Mouse (Mus musculus): ENCODE measurements at regions not wholly inside any gene's neighbourhood (a gene's known extent, or its start where the extent isn't known, plus 50 kb on each side); places are given as distances from the start of the nearest gene placed in this dataset.

DNA sequence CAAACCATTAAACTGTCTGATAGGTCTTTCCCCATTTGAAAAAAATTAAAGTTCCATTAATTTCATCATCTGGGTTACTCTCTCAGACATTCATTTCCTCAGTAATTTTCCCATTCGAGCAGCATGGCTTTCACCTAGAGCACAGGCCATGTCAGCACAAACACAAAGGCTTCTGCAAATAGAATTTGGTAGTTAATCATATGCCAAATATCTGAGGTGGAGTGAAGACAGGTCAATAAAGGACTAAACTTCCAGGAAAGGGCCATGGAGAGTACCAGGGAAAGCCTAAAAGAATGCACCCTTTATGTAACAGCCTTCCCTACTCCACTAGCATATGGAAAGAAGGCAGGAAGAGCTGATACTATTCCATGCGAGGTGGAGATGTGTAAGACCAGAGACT, 150.3 kb upstream of the Gimd1 start:
- TF ChIP-seq POLR2A (IDR thresholded peaks at IDR 0.05; ENCODE audit: extremely low read depth, insufficient read depth, low read length) (no peak), CTCF (IDR thresholded peaks at IDR 0.05; ENCODE audit: low read depth, low read length) (no peak)
